Mouse (Mus musculus) kidney, postnatal 4 days (tissue): ENCODE data around the gene Hand1.
"Not testable (repeated sequence)": the region's sequence is repeated elsewhere in the genome, so short reads cannot be mapped to it uniquely, and the experiment has no call there.

Experiments used
- DNase-seq, 2 experiments: peaks; one replicate each; pipeline ENCODE4 v3.0.0; 2021; ENCODE audit warnings: mixed read lengths in 2 of 2

The Hand1 gene

DNA sequence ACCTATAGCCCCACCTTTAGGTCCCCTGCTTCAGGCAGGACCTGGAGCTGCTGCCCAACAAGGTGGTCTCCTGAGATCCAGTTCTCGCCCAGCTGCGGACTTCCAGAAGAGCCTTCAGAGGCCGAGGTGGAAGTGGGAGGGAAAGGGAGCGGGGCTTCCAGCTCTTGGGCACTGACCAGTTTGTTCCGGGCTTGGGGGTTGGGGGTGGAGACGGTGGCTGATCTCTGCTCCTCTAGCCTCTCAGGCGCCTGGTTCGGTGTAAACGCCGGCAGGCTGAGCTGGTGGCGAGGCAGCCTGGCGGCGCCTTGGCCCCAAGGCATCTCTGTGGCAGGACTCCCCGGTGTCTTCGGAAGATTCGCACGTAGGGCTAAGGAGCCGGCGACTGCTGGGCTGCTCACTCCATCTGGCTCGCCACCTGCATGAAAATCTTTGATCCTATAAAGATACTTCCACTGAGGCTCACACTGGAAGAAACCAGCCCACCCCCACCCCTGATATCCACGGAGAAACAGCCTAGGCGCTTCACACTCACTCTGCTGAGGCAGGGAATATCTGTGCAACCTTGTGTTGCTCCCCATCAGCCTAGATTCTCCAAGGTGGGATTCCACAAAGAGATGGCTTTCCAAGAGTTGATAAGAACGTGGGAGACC is at the start of gene Hand1:
Gene Hand1, minus strand, starts transcription at position 267 of the 650 bp plus-strand sequence.
- DNase-seq = no peak

DNA sequence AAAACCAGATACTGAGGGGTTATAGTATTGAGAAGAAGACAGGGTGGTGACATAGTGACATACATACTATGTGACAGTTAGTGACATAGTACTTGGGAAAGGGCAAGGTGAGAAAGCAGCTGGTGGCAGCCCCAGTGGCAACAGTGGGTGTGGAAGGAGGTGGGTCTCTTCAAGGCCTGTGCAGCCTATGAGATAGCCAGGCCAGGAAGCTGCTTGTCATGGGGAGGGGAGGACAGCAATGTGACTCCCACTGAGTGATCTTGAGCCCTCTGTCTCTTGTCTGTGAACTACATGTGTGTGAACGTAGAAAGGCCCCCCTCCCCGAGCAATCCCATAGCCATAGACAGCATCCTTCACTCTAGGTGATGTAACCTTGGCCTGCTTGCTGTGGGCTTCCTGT is 43.5 kb upstream of the Hand1 start:
- no peak for DNase-seq

DNA sequence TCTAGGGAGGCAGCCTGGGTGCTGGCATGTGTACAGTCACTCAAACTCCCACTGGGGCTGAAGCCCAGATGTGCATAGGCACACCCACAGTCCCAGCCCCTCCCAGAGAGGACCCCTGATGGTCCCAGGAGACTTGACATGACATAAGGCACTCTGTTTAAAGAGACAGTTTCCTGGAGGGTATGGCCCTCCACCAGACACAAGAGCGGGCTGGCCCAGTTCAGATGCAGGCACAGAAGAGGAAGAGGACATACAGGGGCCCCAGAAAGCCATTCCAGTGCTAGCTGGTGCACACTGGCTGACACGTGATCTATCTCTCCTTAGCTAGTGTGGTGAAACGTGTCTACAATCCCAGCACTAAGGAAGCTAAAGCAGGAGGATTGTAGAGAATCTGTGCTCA is 40.4 kb upstream of the Hand1 start:
- DNase-seq = no peak

DNA sequence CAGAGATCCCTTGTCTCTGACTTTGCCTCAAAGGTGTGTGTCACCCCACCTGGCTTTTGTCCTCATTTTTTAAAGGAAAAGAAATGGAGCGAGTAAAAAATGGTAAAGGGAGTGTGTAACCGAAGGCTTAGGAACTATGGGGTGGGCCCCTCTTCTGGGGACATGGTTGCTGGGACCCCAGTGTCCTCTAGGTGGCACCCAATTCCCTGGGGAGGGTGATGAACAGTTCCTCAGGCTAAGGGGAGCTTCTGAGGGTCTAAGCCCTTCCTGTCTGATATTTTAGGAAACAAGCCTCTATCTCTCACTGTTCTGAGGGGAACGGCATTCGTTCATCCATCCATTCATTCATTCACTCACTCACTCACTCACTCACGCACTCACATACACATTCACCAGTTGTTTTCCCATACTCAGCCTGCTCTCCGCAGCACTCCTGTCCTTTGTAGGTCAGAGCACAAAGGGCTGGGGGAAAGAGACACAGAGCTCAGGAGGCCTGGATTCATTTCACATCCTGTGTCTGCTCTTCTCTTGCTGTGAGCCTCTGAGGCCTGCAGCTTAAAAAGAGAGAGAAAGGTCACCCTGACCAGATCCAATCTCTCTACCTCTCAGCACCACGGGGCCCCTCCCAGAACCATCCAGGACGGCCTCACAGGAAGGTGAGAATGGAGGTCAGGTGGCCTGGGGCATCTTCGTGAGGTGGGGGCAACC is 36.3 kb upstream of the Hand1 start:
- DNase-seq = peak; percentile 47

DNA sequence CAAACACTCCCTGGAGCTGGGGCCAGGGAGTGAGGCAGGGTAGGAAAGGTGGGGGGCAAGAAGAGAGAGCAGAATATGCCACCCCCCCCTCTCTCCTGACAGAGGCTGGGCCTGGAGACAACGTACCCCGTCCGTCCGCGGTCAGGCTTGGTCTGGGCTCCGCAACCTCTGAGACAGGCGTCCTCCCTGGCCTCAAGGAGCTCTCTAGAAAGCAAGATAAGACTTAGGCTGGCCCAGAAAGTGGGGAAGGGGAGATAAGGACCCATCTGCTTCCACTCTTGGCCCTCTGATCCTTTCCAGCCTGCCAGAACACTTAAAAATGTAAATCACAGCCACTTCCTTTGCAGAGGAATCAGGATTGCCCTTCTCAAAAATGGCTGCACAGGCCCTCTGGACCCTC is 33.8 kb upstream of the Hand1 start:
- no peak for DNase-seq

DNA sequence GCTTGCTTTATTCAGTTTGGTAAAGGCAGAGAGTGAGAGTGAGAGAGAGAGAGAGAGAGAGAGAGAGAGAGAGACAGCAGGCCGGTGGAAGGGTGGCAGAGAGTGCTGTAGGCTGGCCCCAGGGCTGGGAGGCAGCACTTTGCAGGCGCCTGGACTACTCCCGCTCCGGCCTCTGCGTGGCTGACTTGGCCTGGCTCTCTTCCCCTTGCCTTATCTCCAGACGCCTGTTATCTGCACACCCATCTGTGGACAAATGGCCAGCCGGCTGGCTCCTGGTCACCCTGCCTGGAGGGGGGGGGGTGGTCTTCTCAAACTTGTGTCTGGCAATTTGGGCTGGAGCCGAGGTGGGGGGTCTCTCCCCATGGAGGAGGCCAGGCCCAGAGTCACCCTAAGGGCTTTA is 32.0 kb upstream of the Hand1 start:
- DNase-seq = no peak

DNA sequence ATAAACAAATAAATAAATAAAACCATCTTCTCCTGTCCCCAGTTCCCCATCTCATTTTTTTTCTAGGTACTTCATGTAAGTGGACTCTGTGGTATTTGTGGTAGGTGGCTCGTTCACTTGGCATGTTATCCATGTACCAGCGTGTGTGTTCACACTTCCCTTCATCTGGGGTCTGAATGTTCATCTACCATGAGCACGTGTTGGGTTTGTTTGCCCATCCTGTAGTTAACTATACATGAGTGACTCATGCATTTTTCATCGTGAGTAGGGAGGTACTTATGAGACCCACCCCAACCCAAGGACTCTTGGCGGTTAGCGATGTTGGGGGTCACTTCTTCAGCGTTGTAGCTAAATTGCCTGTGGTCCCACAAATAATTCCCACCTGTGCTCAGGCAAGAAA is 29.5 kb upstream of the Hand1 start:
- no peak for DNase-seq

DNA sequence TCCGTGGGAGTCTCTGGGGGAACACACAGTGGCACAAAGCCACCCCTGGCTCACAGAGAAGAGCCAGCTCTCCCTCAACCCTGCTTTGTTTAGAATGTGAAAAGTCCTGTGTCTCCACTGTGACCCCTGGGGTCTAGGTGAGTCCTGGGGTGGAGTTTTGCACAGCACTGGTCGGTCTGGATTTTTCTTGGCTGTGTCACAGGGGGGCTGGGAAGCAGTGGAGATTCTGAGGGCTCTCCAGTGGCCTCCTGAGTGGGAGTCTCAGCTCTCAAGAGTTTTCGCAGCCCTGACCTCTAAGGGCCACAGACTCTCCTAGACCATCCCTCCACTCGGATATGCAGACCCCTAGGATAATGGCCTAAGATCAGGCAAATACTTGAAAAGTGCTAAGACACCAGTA is 25.1 kb upstream of the Hand1 start:
- DNase-seq = no peak

DNA sequence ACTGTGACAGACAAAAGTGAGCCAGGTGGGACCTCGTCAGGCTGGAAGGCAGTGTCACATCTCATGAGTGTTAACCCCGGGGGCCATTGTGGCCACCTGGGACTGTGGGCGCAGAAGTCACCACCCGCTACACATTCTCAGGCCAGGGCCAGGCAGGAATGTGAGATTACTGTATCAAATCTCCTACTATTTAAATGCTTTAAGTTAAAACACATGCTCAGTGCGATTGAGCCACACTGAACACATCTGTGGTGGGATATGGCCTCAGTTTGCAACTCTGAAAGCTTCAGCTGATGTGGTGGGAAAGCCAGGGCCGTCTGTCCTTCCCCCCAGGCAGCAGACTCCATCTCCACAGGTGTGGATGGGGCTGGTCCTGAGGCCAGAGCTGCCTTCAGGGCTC is 21.0 kb upstream of the Hand1 start:
- no peak for DNase-seq

DNA sequence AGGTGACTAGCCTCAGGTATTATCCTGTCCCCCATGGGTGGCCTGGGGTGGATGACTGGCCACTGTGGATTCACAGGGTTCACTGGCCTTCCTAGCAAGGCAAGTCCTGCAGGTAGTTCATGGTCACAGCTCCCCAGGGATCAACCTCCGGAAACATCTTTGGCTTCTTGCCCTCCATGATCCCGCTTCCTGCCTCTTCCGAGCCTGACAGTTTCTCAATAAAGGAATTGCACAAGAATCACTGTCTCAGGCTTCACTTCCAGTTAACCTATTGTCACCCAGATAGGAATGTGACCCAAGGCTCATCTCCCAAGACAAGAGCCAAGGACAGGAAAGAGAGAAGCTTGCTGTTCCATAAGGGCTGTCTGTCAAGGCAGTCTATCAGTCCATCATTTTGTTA is 18.3 kb upstream of the Hand1 start:
- no peak for DNase-seq

DNA sequence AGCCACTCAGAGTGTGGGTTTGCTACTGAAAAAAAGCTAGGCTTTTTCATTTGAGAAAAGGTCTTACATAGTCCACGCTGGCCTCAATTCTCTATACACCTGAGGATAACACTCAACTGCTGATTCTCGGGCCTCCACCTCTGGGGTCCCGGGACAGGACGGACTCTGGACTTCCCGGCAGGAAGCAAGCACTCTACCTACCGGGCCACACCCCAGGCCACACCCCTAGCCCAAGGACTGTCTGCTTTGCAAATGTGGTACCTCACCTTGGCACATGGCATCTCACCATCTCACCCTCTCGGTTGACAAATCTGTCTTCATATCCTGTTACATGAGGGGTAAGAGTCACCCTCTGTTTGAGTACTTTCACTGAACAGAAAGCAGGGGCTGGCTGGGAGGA is 17.7 kb upstream of the Hand1 start:
- no peak for DNase-seq

DNA sequence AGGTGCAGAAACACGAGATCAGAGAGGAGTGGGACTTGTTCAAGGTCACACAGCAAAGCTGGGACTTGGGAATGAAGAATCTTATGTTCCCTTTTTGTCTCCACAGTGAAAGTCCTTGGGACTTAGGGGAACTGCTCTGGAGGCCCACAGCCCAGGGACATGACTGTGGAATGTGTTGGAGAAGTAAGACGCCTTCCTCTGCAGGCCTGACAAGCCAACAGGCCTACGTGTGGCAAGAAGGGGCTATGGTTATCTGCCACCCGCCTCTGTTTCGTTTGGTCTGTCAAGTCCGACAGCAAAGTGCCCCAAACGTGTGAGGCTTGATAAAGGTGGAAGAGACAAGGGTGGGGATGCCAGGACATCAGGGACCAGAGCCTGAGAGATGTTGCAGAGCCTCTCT is 14.8 kb upstream of the Hand1 start:
- no peak for DNase-seq

DNA sequence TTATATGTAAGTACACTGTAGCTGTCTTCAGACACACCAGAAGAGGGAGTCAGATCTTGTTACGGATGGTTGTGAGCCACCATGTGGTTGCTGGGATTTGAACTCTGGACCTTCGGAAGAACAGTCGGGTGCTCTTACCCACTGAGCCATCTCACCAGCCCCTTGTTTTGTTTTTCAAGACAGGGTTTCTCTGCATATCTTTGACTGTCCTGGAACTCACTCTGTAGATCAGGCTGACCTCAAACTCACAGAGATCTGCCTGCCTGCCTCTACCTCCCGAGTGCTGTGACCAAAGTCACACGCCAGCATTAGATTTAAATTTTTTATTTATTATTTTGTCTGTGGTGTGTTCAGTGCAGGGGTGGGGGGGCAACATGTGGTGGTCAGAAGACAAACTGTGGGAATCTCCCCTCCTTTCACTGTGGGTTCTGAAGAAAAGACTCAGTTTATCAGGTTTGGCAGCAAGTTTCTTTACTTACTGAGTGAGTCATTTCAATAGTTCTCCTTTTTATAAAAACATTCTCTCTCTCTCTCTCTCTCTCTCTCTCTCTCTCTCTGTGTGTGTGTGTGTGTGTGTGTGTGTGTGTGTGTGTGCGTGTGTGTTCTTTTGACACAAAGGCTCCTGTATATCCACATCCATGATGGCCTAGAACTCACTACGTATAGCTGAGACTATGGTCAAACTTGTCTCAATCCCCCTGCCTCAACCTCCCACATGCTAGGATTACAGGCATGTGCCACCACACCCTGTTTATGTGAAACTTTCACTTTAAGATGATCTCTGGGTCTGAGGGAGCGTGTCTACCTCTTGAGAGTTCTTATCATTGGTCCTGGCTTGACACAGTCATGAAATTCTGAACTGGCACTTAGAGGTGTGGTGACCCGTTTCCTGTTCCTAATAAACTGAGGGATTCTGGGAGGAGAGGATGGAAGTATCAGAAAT is 14.1 kb upstream of the Hand1 start:
- not testable (repeated sequence) for DNase-seq

DNA sequence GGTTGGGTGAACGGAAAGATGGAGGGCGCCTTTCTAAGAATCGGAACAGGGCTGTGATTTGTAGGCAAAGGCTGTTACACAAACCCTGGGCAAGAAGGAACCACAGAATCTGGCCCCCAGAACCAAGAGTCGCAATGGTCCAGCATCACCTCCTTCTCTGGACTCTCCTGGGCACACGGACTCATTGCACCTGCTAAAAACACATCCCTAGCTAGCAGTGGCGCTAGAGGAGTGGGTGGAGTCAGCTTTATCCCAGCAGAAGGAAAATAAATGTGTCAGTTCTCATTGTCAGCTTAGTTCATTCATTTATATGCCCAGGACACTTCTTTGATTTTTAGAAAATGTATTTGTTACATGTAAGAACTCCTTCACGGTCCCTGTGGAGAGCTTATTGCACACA is 8.8 kb upstream of the Hand1 start:
- DNase-seq = no peak

DNA sequence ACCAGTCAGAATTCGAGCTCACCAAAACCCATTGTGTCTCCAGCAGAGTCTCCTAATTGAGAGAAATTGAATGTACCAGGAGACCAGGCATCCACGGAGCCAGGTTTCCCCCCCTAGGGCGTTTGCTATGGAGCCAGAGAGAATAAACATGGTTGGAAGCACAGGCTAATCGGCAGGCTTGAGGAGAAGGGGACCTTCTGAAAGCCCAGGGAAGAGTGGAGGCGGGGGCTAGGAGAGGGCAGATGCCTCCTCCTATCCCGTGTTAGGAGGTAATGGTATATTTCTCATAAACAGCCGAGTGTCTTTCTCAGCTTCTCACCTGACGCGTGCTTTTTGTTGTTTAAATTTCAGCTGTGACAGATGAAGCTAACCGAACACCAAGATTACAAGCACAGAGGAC is 8.4 kb upstream of the Hand1 start:
- DNase-seq = no peak

DNA sequence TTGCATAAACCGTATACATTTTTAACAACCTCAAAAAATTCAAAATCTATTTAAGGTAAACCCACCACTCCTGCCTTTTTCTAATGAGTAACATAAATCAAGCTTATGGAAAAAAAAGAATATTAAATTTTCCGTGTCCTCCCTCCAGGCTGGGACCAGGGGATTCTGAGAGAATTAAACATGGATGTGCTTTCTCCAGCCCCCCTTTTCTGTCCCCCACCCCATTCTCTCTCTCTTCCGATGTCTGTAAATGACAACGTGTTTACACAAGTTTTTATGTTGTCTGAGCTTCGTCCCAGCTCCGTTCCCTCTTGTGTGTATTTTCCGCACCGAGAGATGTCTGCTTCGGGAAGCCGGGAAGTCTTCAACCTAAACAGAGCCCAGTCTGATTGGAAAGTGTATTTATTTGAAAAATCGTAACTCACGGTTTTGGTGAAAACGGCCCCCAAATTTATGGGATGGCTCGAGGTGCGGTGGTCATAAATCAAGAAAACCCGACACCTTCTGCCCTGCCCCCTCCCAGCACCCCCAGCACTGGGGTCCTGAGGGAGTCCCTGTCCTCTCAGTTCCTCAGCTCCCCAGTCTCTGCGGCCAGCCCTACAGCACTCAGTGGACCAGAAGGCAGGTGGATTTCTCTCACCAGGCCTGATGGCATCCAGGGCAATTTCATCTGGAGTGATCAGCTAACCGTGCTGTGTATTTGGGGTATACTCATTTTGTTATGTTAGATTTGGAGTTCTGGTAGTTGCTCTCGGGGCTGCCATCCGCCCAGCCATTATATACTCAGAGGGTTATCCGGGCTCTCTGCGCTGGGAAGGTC is 5.5 kb upstream of the Hand1 start:
- no peak for DNase-seq

DNA sequence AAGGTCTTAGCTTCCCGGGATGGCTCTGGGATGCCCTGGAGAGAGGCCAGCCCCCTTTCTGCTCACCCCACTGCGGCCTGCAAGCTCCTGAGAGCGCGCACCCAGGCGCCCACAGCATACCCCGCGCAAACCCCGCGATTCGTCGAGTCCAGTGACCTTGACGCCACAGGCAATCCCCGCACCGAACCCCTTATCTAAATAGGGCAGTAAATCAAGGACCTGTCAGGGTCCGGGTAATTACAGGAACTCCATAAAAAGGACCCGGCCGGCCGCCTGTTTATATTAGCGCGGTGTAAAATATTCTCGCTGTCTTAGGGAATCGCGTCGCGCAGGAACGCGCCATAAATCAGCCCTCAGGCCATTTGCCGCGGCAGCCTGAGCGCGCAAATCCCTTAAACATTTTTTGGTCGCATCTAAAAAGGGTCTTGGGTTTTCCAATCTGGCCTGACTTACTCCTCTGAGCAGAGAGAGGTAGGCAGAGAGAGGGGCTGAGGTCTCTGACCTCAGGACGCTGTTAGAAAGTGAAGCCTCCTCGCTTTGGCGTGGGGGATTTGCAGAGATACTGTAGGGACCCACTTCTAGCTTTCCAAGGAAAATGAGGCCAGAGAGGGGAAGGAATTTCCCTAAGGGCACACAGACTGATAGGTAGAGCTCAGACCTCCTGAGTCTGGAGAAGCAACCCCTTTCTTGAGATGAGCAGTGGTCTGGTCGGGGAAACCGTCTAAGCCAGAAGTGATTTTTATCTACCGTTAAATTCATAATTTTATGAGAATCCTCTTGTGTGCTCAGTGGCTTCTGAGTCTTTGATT is 4.5 kb upstream of the Hand1 start:
- no peak for DNase-seq

DNA sequence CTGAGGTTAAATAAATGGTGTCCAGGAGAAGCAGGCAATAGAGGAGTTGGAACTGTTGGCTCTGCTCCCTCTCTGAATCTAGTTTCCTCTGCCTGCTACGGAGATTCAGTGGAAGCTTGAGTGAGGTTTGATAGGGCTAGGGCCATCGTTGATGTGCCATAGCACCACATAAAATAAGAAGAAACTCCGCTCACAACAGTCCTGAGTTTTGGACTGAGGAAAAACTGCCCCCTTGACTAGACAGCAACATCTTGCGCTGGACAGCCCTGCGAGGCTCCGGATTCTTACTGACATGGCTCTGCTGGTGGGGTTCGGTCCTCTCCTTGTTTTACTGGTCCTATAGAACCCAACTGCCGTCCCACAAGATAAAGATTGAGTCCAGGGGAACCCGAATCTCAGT is 3.8 kb upstream of the Hand1 start:
- no peak for DNase-seq

DNA sequence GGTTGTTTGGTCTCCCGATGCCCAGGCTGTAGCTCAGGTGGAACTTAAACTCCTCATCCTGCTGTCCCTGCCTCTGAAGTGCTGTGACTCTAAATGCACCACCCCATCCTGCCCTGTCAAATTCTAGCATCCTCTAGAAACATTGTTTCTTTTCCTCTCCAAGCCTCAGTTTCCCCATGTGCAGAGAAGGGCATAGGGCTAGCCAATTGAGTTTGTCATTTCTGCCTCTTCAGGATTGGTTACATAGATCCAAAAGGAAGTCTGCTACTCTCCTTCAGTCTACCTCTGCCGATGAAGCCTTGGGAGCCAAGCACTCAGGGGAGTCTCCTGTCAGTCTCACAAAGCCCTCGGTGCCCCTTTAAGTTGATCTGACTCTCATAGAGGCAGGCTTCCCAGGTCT is 3.3 kb upstream of the Hand1 start:
- DNase-seq = no peak

DNA sequence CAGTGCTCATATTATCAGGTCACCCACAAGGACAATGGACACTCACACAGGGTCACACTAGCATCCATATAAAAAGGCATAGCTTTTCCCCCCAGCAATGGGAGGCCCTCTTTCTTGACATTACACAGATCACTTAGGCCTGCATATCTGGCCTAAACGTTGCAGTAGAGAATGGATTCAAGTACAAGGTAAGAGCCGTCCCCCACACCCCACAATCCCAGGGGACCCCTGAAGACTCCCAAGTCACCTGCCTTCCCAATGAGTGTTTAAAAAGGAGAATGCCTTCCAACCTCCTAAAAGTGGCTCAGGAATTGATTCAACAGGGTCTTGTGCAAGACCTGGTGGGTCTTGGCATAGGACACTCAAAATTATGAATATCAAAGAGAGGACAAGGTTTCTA is 2.7 kb upstream of the Hand1 start:
- no peak for DNase-seq

DNA sequence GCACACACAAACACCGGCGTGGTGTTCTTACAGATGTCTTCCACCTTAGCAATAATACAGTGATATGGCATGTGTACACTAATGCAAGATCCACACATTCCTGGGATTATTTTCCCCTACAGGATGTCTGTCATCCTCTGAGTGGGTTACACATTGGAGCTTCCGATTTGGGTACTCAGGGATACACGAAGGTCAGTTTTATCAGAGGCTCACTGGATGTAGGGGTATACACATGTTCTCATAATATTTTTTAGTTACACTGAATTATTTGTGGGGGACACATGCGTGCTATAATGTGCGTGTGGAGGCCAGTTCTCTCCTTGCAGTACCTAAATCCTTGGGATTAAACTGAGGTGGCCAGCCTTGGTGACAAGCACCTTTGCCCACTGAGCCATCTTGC is 1.4 kb upstream of the Hand1 start:
- DNase-seq = no peak
